Mouse (Mus musculus) liver, embryonic 13.5 days (tissue): ENCODE measurements at regions not wholly inside any gene's neighbourhood (a gene's known extent, or its start where the extent isn't known, plus 50 kb on each side); places are given as distances from the start of the nearest gene placed in this dataset.

Experiments used
- ATAC-seq: fragments of 200-750 bp; cut with Nextera tagmentation; 2 replicates; pipeline ENCODE4 v1.8.0; 2017; ENCODE audit warnings: low read depth, mild to moderate bottlenecking, moderate number of reproducible peaks, moderate library complexity
- DNase-seq: peaks from one replicate; pipeline ENCODE4 v3.0.0; 2022
- H3K27ac ChIP-seq: fragments of 300-500 bp; sonication (generic); 2 replicates; pipeline ENCODE4 v1.5.1; 2015; ENCODE audit warnings: moderate library complexity, mild to moderate bottlenecking, inconsistent platforms
- H3K27me3 ChIP-seq: fragments of 300-500 bp; sonication (generic); 2 replicates; pipeline ENCODE4 v1.6.1; 2015; ENCODE audit warnings: mild to moderate bottlenecking, inconsistent platforms
- H3K36me3 ChIP-seq: fragments of 300-500 bp; sonication (generic); 2 replicates; pipeline ENCODE4 v1.6.1; 2015; ENCODE audit warnings: mild to moderate bottlenecking, inconsistent platforms
- H3K4me1 ChIP-seq: fragments of 300-500 bp; sonication (generic); replicated peaks from 2 replicates; pipeline ENCODE4 v1.6.1; 2015; ENCODE audit warnings: inconsistent platforms
- H3K4me2 ChIP-seq: fragments of 300-500 bp; sonication (generic); 2 replicates; pipeline ENCODE4 v1.6.1; 2015; ENCODE audit warnings: inconsistent platforms, mild to moderate bottlenecking, moderate library complexity
- H3K4me3 ChIP-seq: fragments of 300-500 bp; sonication (generic); replicated peaks from 2 replicates; pipeline ENCODE4 v1.5.1; 2015; ENCODE audit warnings: mild to moderate bottlenecking, inconsistent platforms
- H3K9ac ChIP-seq: fragments of 300-500 bp; sonication (generic); 2 replicates; pipeline ENCODE4 v1.6.1; 2015; ENCODE audit warnings: mild to moderate bottlenecking, inconsistent platforms
- H3K9me3 ChIP-seq: fragments of 300-500 bp; sonication (generic); replicated peaks from 2 replicates; pipeline ENCODE4 v1.6.1; 2016; ENCODE audit warnings: inconsistent platforms
- WGBS: fragments of 180-500 bp; shearing (Covaris S2); methylation state at CpG from one replicate; pipeline ENCODE4 v1.1.7; 2015; ENCODE audit not compliant: insufficient replicate concordance; 5-methylcytosine and 5-hydroxymethylcytosine counted together

DNA sequence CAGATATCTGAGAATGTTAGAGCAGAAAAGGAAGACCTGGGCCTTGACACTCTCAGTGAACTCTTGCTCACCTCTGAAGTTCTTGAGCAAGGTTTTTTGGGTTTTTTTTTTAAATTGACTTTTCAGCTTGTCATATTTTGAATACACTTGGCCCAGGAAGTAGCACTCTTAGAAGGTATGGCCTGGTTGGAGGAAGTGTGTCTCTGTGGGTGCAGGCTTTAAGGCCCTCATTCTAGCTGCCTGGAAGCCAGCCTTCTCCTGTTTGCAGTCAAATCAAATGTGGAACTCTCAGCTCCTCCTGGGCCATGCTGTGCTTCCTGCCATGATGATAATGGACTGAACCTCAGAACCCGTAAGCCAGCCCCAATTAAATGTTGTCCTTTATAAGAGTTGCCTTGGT is 195.9 kb upstream of the Zmiz1 start:
- Histone ChIP-seq H3K4me2 (no peak overlapping the region), H3K9ac (no peak overlapping the region), H3K36me3 (no peaks in the 10 kb centered on the region), H3K27me3 (no peaks in the 10 kb centered on the region), H3K4me1 (no peaks in the 10 kb centered on the region), H3K9me3 (no peaks in the 10 kb centered on the region), H3K4me3 (no peak overlapping the region), H3K27ac (no peak overlapping the region)
- ATAC-seq = no peak
- DNase-seq = no peak
- 66% methylated on average over 1 of the region's 1 CpGs for WGBS

DNA sequence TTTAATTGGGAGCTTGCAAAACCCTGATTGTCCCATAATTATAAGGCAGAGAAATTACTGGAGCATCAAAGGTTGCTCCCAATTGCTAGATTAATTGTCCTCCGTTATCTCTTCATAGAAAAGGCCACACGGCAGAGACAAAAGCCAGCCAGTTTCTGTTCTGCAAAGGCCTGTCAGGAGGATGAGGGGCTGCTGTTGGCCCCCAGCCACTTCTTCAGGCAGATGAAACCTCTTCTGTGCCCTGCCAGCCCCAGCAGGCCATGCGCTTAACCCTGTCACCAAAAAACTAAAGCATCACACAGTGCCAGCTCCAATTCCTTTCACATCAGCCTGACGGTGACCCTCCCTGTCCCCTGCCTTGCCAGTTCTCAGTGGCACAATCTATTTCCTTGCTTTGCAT is 192.1 kb upstream of the Zmiz1 start:
- WGBS = 66% methylated on average over 4 of the region's 4 CpGs
- Histone ChIP-seq H3K4me3 (no peak overlapping the region), H3K4me2 (no peak overlapping the region), H3K4me1 (no peaks in the 10 kb centered on the region), H3K27ac (no peak overlapping the region), H3K36me3 (no peaks in the 10 kb centered on the region), H3K9ac (no peak overlapping the region), H3K27me3 (no peaks in the 10 kb centered on the region), H3K9me3 (no peaks in the 10 kb centered on the region)
- DNase-seq (no peak), ATAC-seq (no peak)

DNA sequence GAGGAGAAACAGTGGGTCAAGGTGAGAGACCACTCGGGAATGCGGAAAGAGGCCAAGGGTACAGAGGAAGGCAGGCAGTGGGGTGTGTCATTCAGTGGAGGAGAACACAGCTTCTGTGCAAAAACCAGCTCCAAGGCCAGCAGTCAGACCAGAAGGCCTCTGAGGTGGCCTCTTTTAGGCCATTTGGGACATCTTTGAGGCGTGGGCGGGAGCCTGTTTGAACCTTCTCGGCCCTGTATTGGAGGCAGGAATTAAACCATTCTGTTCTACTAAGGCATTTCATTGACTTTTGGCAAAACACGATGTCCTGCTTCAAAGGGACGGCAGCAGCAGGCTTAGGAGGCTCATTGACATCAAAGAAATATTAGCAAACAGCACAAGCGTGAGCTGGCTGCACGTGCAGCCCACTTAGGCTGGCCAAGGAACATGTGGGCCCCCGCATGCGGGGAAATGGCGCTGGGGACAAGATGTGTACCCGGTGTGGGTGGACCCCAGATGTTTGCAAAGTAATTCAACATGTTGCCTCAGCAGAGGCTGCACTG is 190.8 kb upstream of the Zmiz1 start:
- 72% methylated on average over 13 of the region's 13 CpGs for WGBS
- H3K9ac ChIP-seq = no peak overlapping the region
- H3K27ac ChIP-seq = no peak overlapping the region
- no peaks in the 10 kb centered on the region for H3K27me3 ChIP-seq
- H3K4me1 ChIP-seq = no peaks in the 10 kb centered on the region
- ATAC-seq (no peak), DNase-seq (no peak)
- no peaks in the 10 kb centered on the region for H3K36me3 ChIP-seq
- no peaks in the 10 kb centered on the region for H3K9me3 ChIP-seq
- no peak overlapping the region for H3K4me3 ChIP-seq
- no peak overlapping the region for H3K4me2 ChIP-seq

DNA sequence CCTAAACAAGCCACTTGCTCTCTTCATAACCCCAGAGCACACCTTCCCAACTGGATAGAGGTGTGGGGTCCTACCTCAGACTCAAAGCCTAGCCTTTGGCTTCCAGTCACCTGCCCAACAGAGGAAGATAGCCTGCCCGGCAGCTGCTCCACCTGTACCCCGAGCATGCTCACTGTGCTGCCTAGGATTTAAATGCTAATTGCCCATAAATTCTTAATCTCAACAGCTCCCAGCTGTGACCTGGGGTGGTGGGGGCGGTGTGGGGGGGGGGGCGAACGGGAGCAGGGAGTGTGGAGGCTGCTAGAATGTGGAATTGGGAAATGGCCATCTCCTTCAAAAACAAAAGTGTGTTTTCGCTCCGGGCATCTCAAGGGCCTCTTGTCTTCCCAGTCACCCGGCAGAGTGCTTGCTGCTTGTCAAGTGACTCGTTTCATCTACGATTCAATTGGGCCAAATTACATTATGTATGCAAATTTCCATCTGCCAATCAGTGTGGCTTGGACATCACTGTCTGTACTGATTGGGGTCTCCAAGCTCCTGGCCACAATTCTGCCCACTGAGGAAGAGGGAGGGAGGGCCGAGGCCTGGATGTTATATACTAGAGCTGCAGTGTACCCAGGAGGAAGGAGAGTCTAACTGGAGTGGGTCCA is 188.6 kb upstream of the Zmiz1 start:
- no peak for DNase-seq

DNA sequence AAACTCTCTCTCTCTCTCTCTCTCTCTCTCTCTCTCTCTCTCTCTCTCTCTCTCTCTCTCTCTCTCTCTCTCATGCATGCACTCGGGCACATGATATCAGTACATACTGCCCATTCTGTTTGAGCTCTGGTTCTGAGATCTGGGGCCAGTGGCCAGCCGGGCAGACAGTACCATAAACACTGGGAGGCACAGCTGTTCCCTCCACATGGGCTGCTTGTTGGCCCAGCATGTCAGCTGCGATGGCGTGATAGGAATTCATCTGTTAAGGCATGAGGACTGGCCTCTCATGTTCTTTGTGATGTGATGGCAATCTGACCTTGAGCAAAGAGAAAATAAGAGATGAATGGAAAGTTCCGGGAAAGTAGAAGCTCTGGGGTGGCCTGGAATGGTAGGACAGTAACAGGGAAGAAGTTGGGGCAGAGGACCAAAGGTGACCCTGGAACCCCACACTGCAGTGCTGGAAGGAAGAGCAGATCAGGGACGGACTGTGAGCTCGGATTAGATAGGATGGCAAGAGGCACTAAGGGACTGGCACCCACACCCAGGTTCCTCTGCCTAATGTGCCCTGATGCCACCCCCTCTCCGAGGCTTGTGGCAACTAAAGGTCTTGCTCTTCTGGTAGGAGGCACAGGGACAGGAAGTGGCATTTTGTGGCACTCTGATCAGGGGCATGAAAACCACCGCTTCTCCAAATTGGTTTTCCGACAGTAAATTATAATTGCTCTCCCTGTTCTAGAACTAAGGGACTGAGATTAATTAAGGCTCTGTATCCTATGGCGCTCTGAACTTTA is 186.4 kb upstream of the Zmiz1 start:
- no peak for ATAC-seq
- no peaks in the 10 kb centered on the region for H3K36me3 ChIP-seq
- 58% methylated on average over 11 of the region's 11 CpGs for WGBS

More for the DNA sequence above, 188.6 kb upstream of the Zmiz1 start:
- ATAC-seq = no peak
- Histone ChIP-seq H3K27me3 (no peaks in the 10 kb centered on the region), H3K4me2 (no peak overlapping the region), H3K4me3 (no peak overlapping the region), H3K9me3 (no peaks in the 10 kb centered on the region), H3K27ac (no peak overlapping the region), H3K9ac (no peak overlapping the region), H3K36me3 (no peaks in the 10 kb centered on the region), H3K4me1 (no peaks in the 10 kb centered on the region)
- WGBS = 62% methylated on average over 11 of the region's 11 CpGs

DNA sequence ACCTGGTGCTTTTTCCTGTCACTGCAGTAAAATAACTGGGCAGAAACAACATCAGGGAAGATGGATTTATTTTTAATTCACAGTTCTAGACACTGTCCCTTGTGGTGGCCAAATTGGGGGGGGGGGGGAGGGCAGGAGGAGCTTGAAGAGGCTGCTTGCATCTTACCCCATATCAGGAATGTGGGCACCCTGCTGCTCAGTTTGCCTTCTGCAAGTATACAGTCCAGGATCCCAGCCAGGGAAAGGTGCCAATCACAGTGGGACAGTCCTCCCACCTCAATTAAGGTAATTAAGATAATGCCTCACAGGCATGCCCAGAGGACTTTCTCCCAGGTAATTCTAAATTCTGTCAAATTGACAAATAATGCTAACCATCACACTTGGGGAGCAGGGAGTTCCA is 179.2 kb upstream of the Zmiz1 start:
- DNase-seq (no peak), ATAC-seq (no peak)
- Histone ChIP-seq H3K27me3 (0 out of 2 replicates have a peak, but pooled peaks cover 2% of the 10 kb centered on the region), H3K27ac (no peak overlapping the region), H3K9me3 (no peaks in the 10 kb centered on the region), H3K4me2 (no peak overlapping the region), H3K4me3 (no peak overlapping the region), H3K9ac (no peak overlapping the region), H3K4me1 (no peaks in the 10 kb centered on the region), H3K36me3 (no peaks in the 10 kb centered on the region)

More for the DNA sequence above, 186.4 kb upstream of the Zmiz1 start:
- Histone ChIP-seq H3K9ac (no peak overlapping the region), H3K4me2 (no peak overlapping the region), H3K4me3 (no peak overlapping the region), H3K27ac (no peak overlapping the region), H3K4me1 (no peaks in the 10 kb centered on the region), H3K27me3 (0 out of 2 replicates have a peak, but pooled peaks cover 2% of the 10 kb centered on the region), H3K9me3 (no peaks in the 10 kb centered on the region)
- DNase-seq = no peak

DNA sequence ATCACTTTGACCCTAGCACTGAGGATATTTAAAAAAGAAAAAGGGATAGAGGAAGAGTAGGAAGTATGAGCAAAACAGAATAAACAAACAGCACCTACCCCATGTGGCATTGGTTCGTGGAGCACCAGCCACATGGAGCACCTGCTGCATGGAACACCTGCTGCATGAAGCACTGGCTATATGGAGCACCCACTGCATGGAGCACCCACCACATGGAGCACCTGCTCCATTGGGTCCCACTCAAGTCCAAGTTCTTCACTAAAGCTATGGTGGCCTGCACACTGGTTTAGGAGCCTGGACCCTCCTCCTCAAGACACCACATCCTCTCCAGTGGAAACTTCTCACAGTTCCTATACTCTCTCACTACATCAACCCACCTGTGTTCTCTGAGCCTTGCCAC is 166.4 kb upstream of the Zmiz1 start:
- Histone ChIP-seq H3K4me3 (no peak overlapping the region), H3K27me3 (no peaks in the 10 kb centered on the region; the same call in 1 of the 2 replicates), H3K9ac (no peak overlapping the region), H3K27ac (no peak overlapping the region), H3K4me1 (no peaks in the 10 kb centered on the region), H3K9me3 (no peaks in the 10 kb centered on the region), H3K36me3 (no peaks in the 10 kb centered on the region), H3K4me2 (no peak overlapping the region)
- WGBS = 15% methylated on average over 1 of the region's 1 CpGs
- ATAC-seq (no peak), DNase-seq (no peak)

DNA sequence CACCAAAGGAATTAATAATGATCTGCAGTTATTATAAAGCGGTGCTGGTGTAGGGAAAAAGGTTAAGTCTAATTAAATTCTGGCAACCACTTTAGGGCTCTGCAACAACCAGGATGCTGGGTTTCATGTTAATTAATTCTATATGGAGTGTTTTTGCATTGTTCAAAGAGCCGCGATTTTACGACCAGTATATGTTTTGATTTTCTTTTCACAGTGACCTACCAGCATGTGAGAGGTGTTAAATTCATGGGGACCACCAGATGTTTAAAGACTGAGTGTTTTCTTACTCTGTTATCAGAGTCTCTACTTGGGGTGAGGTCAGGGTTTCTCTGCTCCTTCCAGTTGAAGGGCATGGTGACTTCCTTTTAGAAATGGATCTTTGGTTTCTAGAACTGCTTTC is 164.8 kb upstream of the Zmiz1 start:
- H3K27me3 ChIP-seq = no peaks in the 10 kb centered on the region; the same call in 1 of the 2 replicates
- no peak for ATAC-seq
- H3K4me3 ChIP-seq = no peak overlapping the region
- H3K9ac ChIP-seq = no peak overlapping the region
- no peak for DNase-seq
- no peaks in the 10 kb centered on the region for H3K36me3 ChIP-seq
- WGBS = 73% methylated on average over 4 of the region's 4 CpGs
- H3K4me1 ChIP-seq = no peaks in the 10 kb centered on the region
- no peak overlapping the region for H3K27ac ChIP-seq
- no peaks in the 10 kb centered on the region for H3K9me3 ChIP-seq
- H3K4me2 ChIP-seq = no peak overlapping the region

DNA sequence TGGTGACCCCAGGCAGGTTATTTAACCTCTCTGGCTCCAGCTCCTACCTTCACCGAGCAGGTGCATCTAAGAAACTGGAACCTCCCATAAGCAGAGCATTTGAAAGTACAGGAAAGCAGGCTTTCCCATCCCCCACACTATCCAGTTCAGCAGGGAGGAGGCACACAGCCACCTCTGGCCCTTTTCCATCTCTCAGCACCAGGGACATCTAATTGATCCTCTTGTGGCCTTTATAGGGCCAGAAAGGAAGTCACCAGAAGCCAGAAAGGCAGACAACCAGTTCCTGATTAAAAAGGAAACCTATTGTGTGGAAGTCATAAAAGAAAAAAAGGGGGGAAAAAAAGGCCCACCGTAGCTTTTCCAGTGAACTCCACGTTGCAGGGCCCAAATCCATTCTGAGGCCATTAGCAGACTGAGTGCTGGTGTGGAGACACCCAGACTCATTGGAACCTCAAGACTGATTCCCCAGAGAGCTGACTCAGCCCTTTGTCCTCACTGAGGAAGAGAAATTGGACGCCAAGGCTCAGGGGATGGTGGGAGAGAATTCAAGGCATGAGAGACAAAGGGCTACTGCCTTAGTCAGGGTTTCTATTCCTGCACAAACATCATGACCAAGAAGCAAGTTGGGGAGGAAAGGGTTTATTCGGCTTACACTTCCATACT is 163.2 kb upstream of the Zmiz1 start:
- H3K4me1 ChIP-seq = no peaks in the 10 kb centered on the region
- no peak overlapping the region for H3K9ac ChIP-seq
- H3K36me3 ChIP-seq = no peaks in the 10 kb centered on the region
- H3K27ac ChIP-seq = no peak overlapping the region
- H3K4me3 ChIP-seq = no peak overlapping the region
- 48% methylated on average over 5 of the region's 5 CpGs for WGBS
- ATAC-seq (no peak), DNase-seq (no peak)
- no peak overlapping the region for H3K4me2 ChIP-seq
- no peaks in the 10 kb centered on the region for H3K27me3 ChIP-seq
- H3K9me3 ChIP-seq = no peaks in the 10 kb centered on the region

DNA sequence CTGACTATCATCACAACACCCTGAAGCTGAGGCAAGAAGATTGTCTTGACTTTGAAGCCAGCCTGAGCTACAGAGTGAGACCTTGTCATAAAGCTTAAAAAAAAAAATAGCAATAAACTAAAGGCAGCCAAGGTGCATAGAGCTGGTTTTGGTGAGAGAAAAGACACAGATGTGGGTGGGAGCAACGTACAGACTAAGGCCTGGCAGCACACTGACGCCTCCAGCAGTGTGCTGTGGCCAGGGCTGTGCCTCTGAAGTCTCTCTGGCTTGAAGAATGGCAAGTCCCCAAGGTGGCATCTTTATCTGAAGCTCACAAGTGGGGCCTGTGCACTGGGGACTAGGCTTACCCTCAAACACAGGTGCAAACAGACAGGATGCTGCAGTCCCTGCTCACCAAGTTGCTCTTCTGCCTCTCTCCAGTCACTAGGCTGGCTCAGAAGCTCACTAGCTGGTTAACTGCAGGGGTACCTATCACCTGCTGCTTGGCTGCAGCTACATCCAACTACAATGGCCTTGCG is 159.3 kb upstream of the Zmiz1 start:
- peaks cover 3% of the 10 kb centered on the region; the same call in 1 of the 2 replicates for H3K4me1 ChIP-seq
- no peaks in the 10 kb centered on the region for H3K27me3 ChIP-seq
- no peaks in the 10 kb centered on the region for H3K36me3 ChIP-seq
- H3K4me2 ChIP-seq = no peak overlapping the region
- ATAC-seq (no peak), DNase-seq (no peak)
- no peak overlapping the region for H3K9ac ChIP-seq
- H3K4me3 ChIP-seq = no peak overlapping the region
- H3K9me3 ChIP-seq = no peaks in the 10 kb centered on the region
- WGBS = 55% methylated on average over 3 of the region's 3 CpGs
- H3K27ac ChIP-seq = no peak overlapping the region

DNA sequence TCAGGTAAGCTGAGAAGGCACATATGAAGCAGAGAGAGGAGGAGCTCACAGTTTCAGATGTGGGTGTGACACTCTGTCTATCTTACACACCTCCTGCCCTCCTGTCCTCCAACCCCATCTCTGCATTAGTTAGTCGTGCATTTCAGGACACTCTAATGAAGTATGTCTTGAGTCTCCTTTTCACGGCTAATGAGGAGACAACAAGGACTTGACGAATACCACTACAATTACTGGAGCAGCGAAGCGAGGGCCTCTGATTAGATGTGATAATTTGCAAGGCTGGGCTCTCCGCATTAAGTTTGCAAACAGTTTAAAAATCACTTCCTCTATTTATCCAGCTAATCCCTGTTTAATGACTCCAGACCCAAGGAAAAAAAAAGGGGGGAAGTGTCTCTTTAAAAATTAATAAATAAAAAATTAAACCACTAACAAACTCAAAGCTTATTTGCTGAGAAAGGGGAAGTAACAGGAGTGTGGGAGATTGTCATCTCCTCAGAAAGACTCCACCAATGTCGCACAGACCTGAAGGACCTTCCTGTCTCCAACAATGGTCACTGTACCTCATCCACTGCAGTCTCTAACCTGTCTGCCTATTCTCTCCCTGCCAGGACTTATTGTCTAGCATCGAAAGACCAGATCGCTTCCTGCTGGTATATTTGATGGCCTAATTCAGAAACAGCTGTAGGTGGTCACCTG is 157.5 kb upstream of the Zmiz1 start:
- WGBS = 42% methylated on average over 9 of the region's 9 CpGs
- no peak overlapping the region for H3K27ac ChIP-seq
- H3K9me3 ChIP-seq = no peaks in the 10 kb centered on the region
- H3K4me2 ChIP-seq = no peak overlapping the region
- DNase-seq = no peak
- H3K4me1 ChIP-seq = peaks cover 3% of the 10 kb centered on the region; the same call in 1 of the 2 replicates
- H3K27me3 ChIP-seq = no peaks in the 10 kb centered on the region
- H3K9ac ChIP-seq = no peak overlapping the region
- no peaks in the 10 kb centered on the region for H3K36me3 ChIP-seq
- no peak for ATAC-seq
- no peak overlapping the region for H3K4me3 ChIP-seq
